Mouse (Mus musculus) G1E (cell line): ENCODE results near the gene 1110008L16Rik.
"Not testable (repeated sequence)": the region's sequence is repeated elsewhere in the genome, so short reads cannot be mapped to it uniquely, and the experiment has no call there.

Source experiments
- CTCF ChIP-seq: IDR thresholded peaks from 2 replicates; pipeline ENCODE4 v1.5.1; 2012; ENCODE audit warnings: low read depth, low read length, inconsistent platforms, mixed read lengths
- GATA1 ChIP-seq: IDR thresholded peaks from 2 replicates; pipeline ENCODE4 v1.6.1; 2012; ENCODE audit warnings: borderline replicate concordance, low read length, inconsistent platforms, mixed read lengths
- GATA2 ChIP-seq: IDR thresholded peaks from 2 replicates; pipeline ENCODE4 v1.6.1; 2012; ENCODE audit warnings: low read depth, low read length, inconsistent platforms, borderline replicate concordance
- POLR2AphosphoS5 ChIP-seq: IDR thresholded peaks from 2 replicates; pipeline ENCODE4 v1.6.1; 2012; ENCODE audit warnings: low read depth, low read length, inconsistent platforms; ENCODE audit not compliant: insufficient replicate concordance
- TAL1 ChIP-seq: conservative IDR thresholded peaks from 2 replicates; pipeline ENCODE4 v1.6.1; 2012; ENCODE audit warnings: low read depth, low read length, inconsistent platforms, mixed read lengths

- TF ChIP-seq CTCF, GATA1, TAL1, POLR2AphosphoS5, GATA2: not testable (repeated sequence)
These were observed 43.7 kb downstream of the 1110008L16Rik start for GRCm38 (mm10) chr12:55343045-55343444.
